16 mouse cellular contexts compared by ENCODE assay signal in genomic region chr4:59400931-59401330, GRCm38 (mm10).
"Had no signal": no experiment of that assay in that cellular context is flagged by ENCODE, and none has a peak within 500 bp of the region (broad histone marks: within the 10 kb centered on the region; RNA-seq: fewer than 3 reads in every experiment).

No protein-coding gene starts in this region.

- DNase-seq: kidney, adult 11 months; kidney, adult 8-10 months; kidney, postnatal 10 days; kidney, postnatal 36 days; layer of hippocampus, postnatal 36 days; liver, embryonic 13.5 days; lung, adult 2 months; lung, postnatal 14 days; lung, postnatal 4 days; right cerebral cortex, postnatal 25 days; spleen, adult 18-20 months; thymus, postnatal 25 days had no signal

- H3K9ac ChIP-seq: kidney, embryonic 15.5 days; liver, embryonic 13.5 days; midbrain, embryonic 12.5 days; stomach, embryonic 15.5 days had no signal

- H3K9me3 ChIP-seq: kidney, embryonic 15.5 days; liver, embryonic 13.5 days; midbrain, embryonic 12.5 days; stomach, embryonic 15.5 days had no signal

- H3K36me3 ChIP-seq: midbrain, embryonic 12.5 days had no signal

- H3K4me1 ChIP-seq: midbrain, embryonic 12.5 days had no signal

- H3K27ac ChIP-seq: kidney, embryonic 15.5 days; left cerebral cortex, adult 2 months; liver, embryonic 13.5 days; midbrain, embryonic 12.5 days; stomach, embryonic 15.5 days had no signal

- H3K4me2 ChIP-seq: kidney, embryonic 15.5 days; liver, embryonic 13.5 days; midbrain, embryonic 12.5 days; stomach, embryonic 15.5 days had no signal

- H3K27me3 ChIP-seq: kidney, embryonic 15.5 days; liver, embryonic 13.5 days; stomach, embryonic 15.5 days had no signal

- H3K4me3 ChIP-seq: kidney, embryonic 15.5 days; left cerebral cortex, adult 2 months; liver, embryonic 13.5 days; midbrain, embryonic 12.5 days; stomach, embryonic 15.5 days had no signal
